Mouse (Mus musculus) cerebellum, adult 2 months (tissue): ENCODE data around the gene Mnt. TPM values are rescaled to one million over a fixed set of nuclear protein-coding genes. Genes with fewer than 3 reads are reported as not detected.

Experiments used
- DNase-seq, 2 experiments: peaks; one replicate each; pipeline ENCODE4 v3.0.0; 2021
- H3K27ac ChIP-seq: fragments of 200-500 bp; 2 replicates; pipeline ENCODE4 v1.5.1; 2012; ENCODE audit warnings: low read length, control low read depth, inconsistent platforms; ENCODE audit not compliant: insufficient read depth
- H3K27me3 ChIP-seq: fragments of 200-500 bp; 2 replicates; pipeline ENCODE4 v1.6.1; 2012; ENCODE audit warnings: inconsistent platforms, mild to moderate bottlenecking, low read length, moderate library complexity; ENCODE audit not compliant: control insufficient read depth, insufficient read depth
- H3K4me1 ChIP-seq: fragments of 200-500 bp; 2 replicates; pipeline ENCODE4 v1.6.1; 2011; ENCODE audit warnings: low read length; ENCODE audit not compliant: control insufficient read depth, insufficient read depth
- H3K4me3 ChIP-seq: fragments of 200-500 bp; replicated peaks from 2 replicates; pipeline ENCODE3; 2011; ENCODE audit warnings: mild to moderate bottlenecking, low read depth, low read length, control low read depth; ENCODE audit not compliant: insufficient read depth
- CTCF ChIP-seq: fragments of 200-500 bp; IDR thresholded peaks from 2 replicates; pipeline ENCODE4 v1.5.1; 2011; ENCODE audit warnings: low read depth, mild to moderate bottlenecking, control low read depth, low read length, moderate library complexity, borderline replicate concordance; ENCODE audit not compliant: insufficient read depth
- POLR2A ChIP-seq: fragments of 200-500 bp; IDR thresholded peaks from 2 replicates; pipeline ENCODE4 v1.6.1; 2011; ENCODE audit warnings: low read length, control low read depth, borderline replicate concordance; ENCODE audit not compliant: insufficient read depth
- WGBS: fragments of 180-500 bp; shearing (Covaris S2); methylation state at CpG from one replicate; pipeline ENCODE4 v1.1.7; 2018; 5-methylcytosine and 5-hydroxymethylcytosine counted together
- polyA plus RNA-seq: library from polyadenylated mRNA; depleted of rRNA; stranded (reverse); fragments of >200 nt; gene quantifications from 2 replicates; pipeline ENCODE4 v1.2.3, GENCODE M21; 2012

Mnt gene
- polyA plus RNA-seq, 1 experiment, result 18.0 TPM

- Histone ChIP-seq H3K4me1 (peaks cover 32% of the 10 kb centered on the region), H3K27ac (peak overlapping the region; percentile 22), H3K27me3 (no peaks in the 10 kb centered on the region), H3K4me3 (no peak overlapping the region)
- TF ChIP-seq POLR2A (no peak), CTCF (no peak)
- DNase-seq, result peak; percentile 91 to 97
- WGBS, result 9% methylated on average over 2 of the region's 2 CpGs
Observed at GRCm38 (mm10) chr11:74867181-74867580, 36.5 kb downstream of the Mnt start.

GRCm38 (mm10) chr11:74868046-74868760 is 37.5 kb downstream of the Mnt start:
- Histone ChIP-seq H3K27me3 (no peaks in the 10 kb centered on the region), H3K27ac (no peak overlapping the region), H3K4me3 (no peak overlapping the region), H3K4me1 (peaks cover 32% of the 10 kb centered on the region)
- no peak for TF ChIP-seq POLR2A
- peak; percentile 41 to 49 for DNase-seq
- 53% methylated on average over 13 of the region's 13 CpGs for WGBS

DNA sequence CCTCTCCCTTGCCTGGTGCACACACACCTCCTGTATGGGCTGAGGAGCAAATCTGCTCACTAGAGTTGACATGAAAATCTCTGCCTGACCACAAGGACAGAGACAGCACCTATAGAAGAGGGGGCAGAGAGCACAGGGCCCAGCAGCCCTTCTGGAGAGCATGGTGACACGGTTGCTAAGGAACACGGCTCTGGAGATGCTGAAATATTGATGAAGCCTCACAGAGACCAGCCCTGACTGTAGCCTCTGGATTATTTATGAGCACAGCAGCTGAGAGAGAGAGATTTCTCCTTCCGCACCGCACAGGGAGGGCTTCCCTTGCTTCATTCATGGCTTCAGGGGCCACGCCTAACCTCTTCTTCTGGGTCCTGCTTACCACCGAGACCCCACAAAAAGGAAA is 38.9 kb downstream of the Mnt start:
- no peak overlapping the region for H3K4me3 ChIP-seq
- DNase-seq, result no peak
- no peaks in the 10 kb centered on the region for H3K27me3 ChIP-seq
- H3K27ac ChIP-seq, result no peak overlapping the region
- peaks cover 40% of the 10 kb centered on the region for H3K4me1 ChIP-seq
- TF ChIP-seq POLR2A (no peak), CTCF (no peak)
- 96% methylated on average over 6 of the region's 6 CpGs for WGBS

DNA sequence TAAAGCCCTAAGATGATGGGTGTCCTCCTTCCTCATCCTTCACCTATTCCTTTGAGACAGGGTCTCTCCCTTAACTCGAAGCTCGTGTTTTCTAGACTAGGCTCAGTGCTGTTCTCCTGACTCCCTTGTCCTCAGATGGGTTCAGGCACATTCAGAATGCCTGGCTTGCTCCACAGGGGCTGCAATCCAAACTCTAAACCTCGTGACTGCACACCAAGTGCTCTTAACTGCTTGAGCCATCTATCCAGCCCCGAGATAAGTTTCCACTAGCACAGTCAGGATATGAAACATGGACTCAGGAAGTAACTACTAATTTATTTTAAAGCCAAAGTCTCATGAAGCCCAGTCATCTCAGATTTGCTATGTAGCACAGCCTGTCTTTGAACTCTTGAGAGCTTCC is 39.8 kb downstream of the Mnt start:
- DNase-seq, result no peak
- 82% methylated on average over 4 of the region's 4 CpGs for WGBS
- Histone ChIP-seq H3K4me3 (no peak overlapping the region), H3K27me3 (no peaks in the 10 kb centered on the region), H3K4me1 (peaks cover 39% of the 10 kb centered on the region), H3K27ac (no peak overlapping the region)
- TF ChIP-seq POLR2A (no peak), CTCF (no peak)

GRCm38 (mm10) chr11:74870991-74871622 is 40.4 kb downstream of the Mnt start:
- WGBS, result 49% methylated on average over 12 of the region's 12 CpGs
- peak in 1 of 2 experiments; percentile 35 for DNase-seq
- no peak overlapping the region for H3K27ac ChIP-seq
- H3K4me1 ChIP-seq, result peaks cover 39% of the 10 kb centered on the region
- TF ChIP-seq POLR2A (no peak), CTCF (no peak)
- no peak overlapping the region for H3K4me3 ChIP-seq
- no peaks in the 10 kb centered on the region for H3K27me3 ChIP-seq

DNA sequence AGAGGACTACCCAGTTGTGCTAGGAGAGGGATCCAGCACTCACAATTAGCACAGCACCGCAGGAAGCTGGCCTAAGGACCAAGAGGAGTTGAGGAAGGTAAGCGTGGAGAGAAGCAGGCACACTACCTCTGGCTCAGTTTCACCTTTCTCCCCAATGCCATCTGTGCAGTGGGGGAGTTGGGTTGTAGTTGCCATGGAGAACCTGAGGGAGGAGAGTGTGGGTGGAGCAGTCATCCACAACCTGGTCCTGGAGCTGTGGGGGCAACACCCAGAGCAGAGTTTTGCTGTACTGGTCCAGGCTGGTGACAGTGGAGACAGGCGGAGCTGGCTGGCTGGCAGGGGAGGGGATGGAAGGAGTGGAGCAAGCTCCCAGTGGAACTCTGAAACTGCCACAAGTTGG is 43.9 kb downstream of the Mnt start:
- H3K4me1 ChIP-seq, result peaks cover 27% of the 10 kb centered on the region
- TF ChIP-seq POLR2A (no peak), CTCF (peak; percentile 12; the same call in 1 of the 2 replicates)
- 26% methylated on average over 3 of the region's 3 CpGs for WGBS
- no peak overlapping the region for H3K4me3 ChIP-seq
- no peak overlapping the region for H3K27ac ChIP-seq
- no peaks in the 10 kb centered on the region for H3K27me3 ChIP-seq
- peak; percentile 53 to 70 for DNase-seq

DNA sequence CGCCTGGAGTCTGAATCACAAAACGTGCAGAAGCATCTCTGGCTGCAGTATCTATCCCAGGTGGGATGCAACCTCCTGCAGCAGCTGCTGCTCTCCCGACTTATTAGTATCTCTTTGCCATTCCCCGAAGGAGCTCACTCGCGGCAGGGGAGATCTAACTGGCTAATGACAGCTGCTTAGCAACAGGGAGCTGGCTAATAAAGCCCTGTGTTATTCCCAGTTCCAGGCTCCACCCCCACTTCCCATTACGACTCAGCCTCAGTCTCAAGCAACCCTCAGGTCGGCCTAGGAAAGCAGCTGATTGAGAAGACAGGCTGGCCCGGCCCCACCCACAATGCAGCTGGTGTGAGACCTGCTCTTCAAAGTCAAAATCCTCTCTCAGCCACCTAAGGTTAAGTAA is 46.1 kb downstream of the Mnt start:
- TF ChIP-seq CTCF, result no peak
- no peak for TF ChIP-seq POLR2A
- H3K27ac ChIP-seq, result no peak overlapping the region
- no peaks in the 10 kb centered on the region for H3K27me3 ChIP-seq
- H3K4me1 ChIP-seq, result peaks cover 22% of the 10 kb centered on the region
- no peak overlapping the region for H3K4me3 ChIP-seq
- peak; percentile 65 to 80 for DNase-seq
- WGBS, result under 1% methylated on average over 9 of the region's 9 CpGs

DNA sequence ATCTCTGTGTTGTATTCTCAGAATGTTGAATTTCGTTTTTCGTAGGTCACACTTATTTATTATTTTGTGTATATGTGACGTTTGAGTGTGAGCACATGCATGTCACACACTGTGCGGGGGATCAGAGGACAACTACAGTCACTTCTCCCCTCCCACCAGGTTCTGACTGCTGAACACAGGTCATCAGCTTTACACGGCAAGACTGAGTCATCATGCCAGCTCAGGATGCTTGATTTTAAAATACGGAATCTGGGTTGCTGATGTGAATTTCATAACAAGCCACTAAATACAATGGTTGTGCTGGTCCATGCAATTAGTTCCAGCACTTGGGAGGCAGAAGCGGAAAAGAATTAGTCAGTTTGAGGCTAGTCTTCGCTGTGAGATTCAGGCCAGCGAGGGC is 50.3 kb downstream of the Mnt start:
- no peaks in the 10 kb centered on the region for H3K27me3 ChIP-seq
- 90% methylated on average over 9 of the region's 9 CpGs for WGBS
- no peak for DNase-seq
- no peak overlapping the region for H3K27ac ChIP-seq
- H3K4me1 ChIP-seq, result peaks cover 15% of the 10 kb centered on the region
- no peak overlapping the region for H3K4me3 ChIP-seq
- no peak for TF ChIP-seq POLR2A
- TF ChIP-seq CTCF, result no peak
